Mouse (Mus musculus) heart, embryonic 14.5 days (tissue): ENCODE results near the gene Spock1. TPM values are rescaled to one million over a fixed set of nuclear protein-coding genes. Genes with fewer than 3 reads are reported as not detected.

ENCODE experiments used
- ATAC-seq: fragments of 200-750 bp; cut with Nextera tagmentation; 2 replicates; pipeline ENCODE4 v1.8.0; 2017; ENCODE audit warnings: low read depth, moderate TSS enrichment; ENCODE audit not compliant: insufficient number of reproducible peaks, insufficient read depth, low FRiP score
- H3K27ac ChIP-seq, 2 experiments: fragments of 200-500 bp in 1 of 2; fragments of 300-500 bp in 1 of 2; sonication (generic) in 1 of 2; replicated peaks in 1 of 2; 2 replicates each; pipeline ENCODE4 v1.5.1; 2012 to 2014; ENCODE audit warnings: low read depth in 2 of 2, low read length in 2 of 2, control low read depth in 1 of 2, mild to moderate bottlenecking in 1 of 2, mixed read lengths in 1 of 2; ENCODE audit not compliant: control insufficient read depth in 1 of 2, insufficient read depth in 1 of 2
- H3K27me3 ChIP-seq: fragments of 300-500 bp; sonication (generic); 2 replicates; pipeline ENCODE4 v1.6.1; 2014; ENCODE audit warnings: mild to moderate bottlenecking, low read length, control low read depth; ENCODE audit not compliant: control insufficient read depth, insufficient read depth
- H3K36me3 ChIP-seq: fragments of 300-500 bp; sonication (generic); 2 replicates; pipeline ENCODE4 v1.6.1; 2014; ENCODE audit warnings: mild to moderate bottlenecking, control low read depth, low read length, mixed read lengths; ENCODE audit not compliant: control insufficient read depth, insufficient read depth
- H3K4me1 ChIP-seq, 2 experiments: fragments of 200-500 bp in 1 of 2; fragments of 300-500 bp in 1 of 2; sonication (generic) in 1 of 2; 2 replicates each; pipeline ENCODE4 v1.6.1; 2012 to 2014; ENCODE audit warnings: low read length in 2 of 2, control low read depth in 1 of 2, mixed read lengths in 1 of 2; ENCODE audit not compliant: control insufficient read depth in 2 of 2, insufficient read depth in 2 of 2
- H3K4me2 ChIP-seq: fragments of 300-500 bp; sonication (generic); 2 replicates; pipeline ENCODE4 v1.6.1; 2014; ENCODE audit warnings: mild to moderate bottlenecking, low read length
- H3K4me3 ChIP-seq, 2 experiments: fragments of 200-500 bp in 1 of 2; fragments of 300-500 bp in 1 of 2; sonication (generic) in 1 of 2; 2 replicates each; pipeline ENCODE4 v1.5.1; 2012 to 2014; ENCODE audit warnings: low read length in 2 of 2, mild to moderate bottlenecking in 2 of 2, control low read depth in 1 of 2, low read depth in 1 of 2, moderate library complexity in 1 of 2; ENCODE audit not compliant: control insufficient read depth in 1 of 2, insufficient read depth in 1 of 2
- H3K9ac ChIP-seq: fragments of 300-500 bp; sonication (generic); 2 replicates; pipeline ENCODE4 v1.6.1; 2014; ENCODE audit warnings: mild to moderate bottlenecking, low read length
- H3K9me3 ChIP-seq: fragments of 300-500 bp; sonication (generic); 2 replicates; pipeline ENCODE4 v1.6.1; 2016; ENCODE audit warnings: low read length, control low read depth; ENCODE audit not compliant: control insufficient read depth
- WGBS: fragments of 180-500 bp; shearing (Covaris S2); extraction: QIAGEN DNeasy Blood & Tissue Kit; methylation state at CpG from one replicate; pipeline ENCODE4 v1.1.7; 2014; 5-methylcytosine and 5-hydroxymethylcytosine counted together
- polyA plus RNA-seq: library from polyadenylated mRNA; unstranded; fragments of >200 nt; fragmentation: Nextera tagmentation; extraction: Ambion mirVana; gene quantifications from 2 replicates; pipeline ENCODE4 v1.2.1, GENCODE M21; 2014

Gene Spock1
- polyA plus RNA-seq, 1 experiment from 2014 or later: 0.70 TPM

- no peak overlapping the region for H3K4me3 ChIP-seq
- ATAC-seq: no peak
- no peak overlapping the region for H3K9ac ChIP-seq
- no peaks in the 10 kb centered on the region for H3K9me3 ChIP-seq
- H3K27ac ChIP-seq: no peak overlapping the region
- 57% methylated on average over 4 of the region's 4 CpGs for WGBS
- no peaks in the 10 kb centered on the region for H3K36me3 ChIP-seq
- no peak overlapping the region for H3K4me2 ChIP-seq
- no peaks in the 10 kb centered on the region for H3K27me3 ChIP-seq
- H3K4me1 ChIP-seq: no peaks in the 10 kb centered on the region
These were observed 334.6 kb downstream of the Spock1 start for GRCm38 (mm10) chr13:57573501-57573900.

DNA sequence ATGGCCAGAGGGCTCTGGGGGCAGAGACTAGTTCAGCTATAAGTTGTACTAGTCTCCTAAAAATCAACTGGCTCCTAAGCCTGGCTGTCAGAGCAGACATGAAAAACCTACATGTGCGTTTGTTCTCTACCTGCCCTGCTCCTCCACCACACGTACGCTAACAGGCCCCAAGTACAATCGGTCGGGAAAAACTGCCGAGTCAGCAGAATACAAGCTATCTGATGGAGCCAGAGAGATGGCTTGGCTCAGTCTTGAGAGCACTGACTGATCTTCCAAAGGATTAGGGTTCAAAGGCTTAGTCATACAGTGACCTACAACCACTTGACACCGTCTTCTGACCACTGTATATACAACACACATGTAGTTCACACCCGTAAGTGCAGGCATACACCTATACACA lies 339.7 kb downstream of the Spock1 start:
- no peak overlapping the region for H3K4me2 ChIP-seq
- no peaks in the 10 kb centered on the region for H3K27me3 ChIP-seq
- no peak overlapping the region for H3K4me3 ChIP-seq
- H3K9me3 ChIP-seq: no peaks in the 10 kb centered on the region
- WGBS: 88% methylated on average over 8 of the region's 8 CpGs
- H3K4me1 ChIP-seq: no peaks in the 10 kb centered on the region
- H3K27ac ChIP-seq: no peak overlapping the region
- no peak for ATAC-seq
- H3K9ac ChIP-seq: no peak overlapping the region
- no peaks in the 10 kb centered on the region for H3K36me3 ChIP-seq

DNA sequence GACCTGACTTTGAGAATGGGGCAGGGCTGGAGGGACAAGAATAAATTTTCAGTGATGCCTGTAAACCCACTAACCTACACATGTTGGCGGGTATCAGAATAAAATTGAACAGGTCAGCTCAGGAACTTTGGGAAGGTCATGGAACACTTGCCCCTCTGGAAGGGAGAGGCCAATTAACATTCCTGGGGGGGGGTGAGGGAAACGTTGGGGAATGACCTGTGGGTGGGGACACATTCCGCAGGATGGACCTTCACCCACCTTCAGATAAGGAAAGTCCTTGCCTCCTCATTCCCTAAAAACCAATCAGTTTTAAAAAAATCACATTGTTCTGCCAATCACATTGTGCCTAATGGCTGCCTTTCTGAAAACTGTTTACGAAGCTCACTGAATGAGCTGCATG lies 352.9 kb downstream of the Spock1 start:
- H3K27ac ChIP-seq: no peak overlapping the region
- no peaks in the 10 kb centered on the region for H3K36me3 ChIP-seq
- no peaks in the 10 kb centered on the region for H3K27me3 ChIP-seq
- H3K4me2 ChIP-seq: no peak overlapping the region
- H3K9ac ChIP-seq: no peak overlapping the region
- no peaks in the 10 kb centered on the region for H3K9me3 ChIP-seq
- no peak for ATAC-seq
- 59% methylated on average over 4 of the region's 4 CpGs for WGBS
- H3K4me1 ChIP-seq: no peaks in the 10 kb centered on the region
- no peak overlapping the region for H3K4me3 ChIP-seq

- Histone ChIP-seq H3K27ac (no peak overlapping the region), H3K4me3 (no peak overlapping the region), H3K9me3 (no peaks in the 10 kb centered on the region), H3K9ac (no peak overlapping the region), H3K4me1 (no peaks in the 10 kb centered on the region), H3K4me2 (no peak overlapping the region), H3K36me3 (no peaks in the 10 kb centered on the region), H3K27me3 (no peaks in the 10 kb centered on the region)
- 29% methylated on average over 5 of the region's 5 CpGs for WGBS
- ATAC-seq: no peak
These were observed 358.4 kb downstream of the Spock1 start for GRCm38 (mm10) chr13:57549743-57550142.

DNA sequence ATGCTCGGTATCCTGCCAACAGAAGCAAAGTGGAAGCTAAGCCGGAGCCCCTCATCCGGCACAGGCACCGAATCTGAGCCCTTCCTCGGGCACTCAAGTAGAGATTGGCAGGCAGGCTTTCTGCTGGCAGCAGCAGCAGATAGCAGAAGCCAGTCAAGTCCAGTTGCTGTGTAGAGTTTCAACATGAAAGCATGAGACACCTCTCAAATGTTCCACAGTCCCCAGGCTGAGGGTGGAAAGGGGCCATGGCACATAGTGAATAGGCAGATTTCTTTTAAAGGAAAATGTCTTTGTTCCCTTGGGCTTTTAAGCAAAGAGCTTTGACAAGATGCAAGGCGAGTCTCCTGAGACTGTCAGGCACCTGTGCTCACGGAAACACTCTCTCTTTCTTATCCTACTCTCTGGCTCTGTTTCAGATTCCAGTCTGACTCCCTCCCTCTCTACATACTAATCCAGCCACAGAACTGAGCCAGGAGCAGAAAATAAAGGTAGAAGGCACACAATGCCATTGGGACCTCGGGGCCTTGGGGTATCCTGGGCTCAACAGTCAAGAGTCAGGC lies 371.1 kb downstream of the Spock1 start:
- no peak for ATAC-seq
- Histone ChIP-seq H3K27me3 (no peaks in the 10 kb centered on the region), H3K27ac (no peak overlapping the region), H3K4me1 (peaks cover 3 to 6% of the 10 kb centered on the region in 2 experiments; a peak in 1 of 4 replicates), H3K9me3 (no peaks in the 10 kb centered on the region), H3K9ac (no peak overlapping the region), H3K4me3 (no peak overlapping the region), H3K36me3 (no peaks in the 10 kb centered on the region), H3K4me2 (no peak overlapping the region)
- 28% methylated on average over 8 of the region's 8 CpGs for WGBS

DNA sequence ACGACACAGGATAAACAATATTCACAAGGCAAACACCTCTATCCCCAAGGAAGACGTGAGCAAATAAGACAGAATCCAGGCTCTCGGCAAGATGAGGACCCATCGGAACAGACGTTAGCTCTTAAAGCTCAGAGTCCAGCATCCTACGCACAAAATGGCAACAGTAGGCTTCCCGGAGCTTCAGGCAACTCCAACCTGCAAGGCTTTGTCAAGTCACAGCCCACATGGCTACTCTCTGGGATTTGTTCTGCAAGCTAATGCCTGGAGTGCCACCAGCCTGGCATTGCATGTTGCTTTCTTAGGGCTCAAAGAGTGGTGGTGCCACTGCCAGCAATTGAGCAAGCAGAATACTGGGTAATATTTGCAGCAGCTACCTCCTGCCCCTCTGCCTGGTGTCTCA lies 373.8 kb downstream of the Spock1 start:
- H3K9me3 ChIP-seq: no peaks in the 10 kb centered on the region
- no peak for ATAC-seq
- H3K36me3 ChIP-seq: no peaks in the 10 kb centered on the region
- WGBS: 83% methylated on average over 7 of the region's 7 CpGs
- no peaks in the 10 kb centered on the region for H3K27me3 ChIP-seq
- H3K9ac ChIP-seq: no peak overlapping the region
- peaks cover 5 to 8% of the 10 kb centered on the region in 2 experiments; a peak in 2 of 4 replicates for H3K4me1 ChIP-seq
- H3K4me2 ChIP-seq: no peak overlapping the region
- no peak overlapping the region for H3K27ac ChIP-seq
- H3K4me3 ChIP-seq: no peak overlapping the region

- Histone ChIP-seq H3K9ac (no peak overlapping the region), H3K4me1 (peaks cover 4% of the 10 kb centered on the region in 2 experiments; a peak in 2 of 4 replicates), H3K36me3 (no peaks in the 10 kb centered on the region), H3K27ac (no peak overlapping the region), H3K4me3 (no peak overlapping the region), H3K4me2 (no peak overlapping the region), H3K27me3 (no peaks in the 10 kb centered on the region), H3K9me3 (0 out of 2 replicates have a peak, but pooled peaks cover 3% of the 10 kb centered on the region)
- no peak for ATAC-seq
These were observed 382.2 kb downstream of the Spock1 start for GRCm38 (mm10) chr13:57525946-57526345.

- ATAC-seq: no peak
- no peak overlapping the region for H3K9ac ChIP-seq
- H3K4me2 ChIP-seq: no peak overlapping the region
- H3K9me3 ChIP-seq: 0 out of 2 replicates have a peak, but pooled peaks cover 3% of the 10 kb centered on the region
- WGBS: 19% methylated on average over 3 of the region's 3 CpGs
- H3K36me3 ChIP-seq: no peaks in the 10 kb centered on the region
- H3K4me1 ChIP-seq: peaks cover 3 to 4% of the 10 kb centered on the region in 2 experiments; a peak in 2 of 4 replicates
- no peaks in the 10 kb centered on the region for H3K27me3 ChIP-seq
- no peak overlapping the region for H3K27ac ChIP-seq
- no peak overlapping the region for H3K4me3 ChIP-seq
These were observed 383.6 kb downstream of the Spock1 start for GRCm38 (mm10) chr13:57524546-57524945.
